Mouse (Mus musculus) CD4-positive, CD25-positive, alpha-beta regulatory T cell, adult 9 weeks (primary cell): Measurements from ENCODE around the gene Depp1. TPM values are rescaled to one million over a fixed set of nuclear protein-coding genes. Genes with fewer than 3 reads are reported as not detected.

Experiments
- polyA plus RNA-seq: library from polyadenylated mRNA; unstranded; fragments of 100-300 nt; shearing (Covaris generic); gene quantifications from one replicate; pipeline ENCODE4 v1.2.1, GENCODE M21; 2017

The Depp1 gene
- not detected for polyA plus RNA-seq

DNA sequence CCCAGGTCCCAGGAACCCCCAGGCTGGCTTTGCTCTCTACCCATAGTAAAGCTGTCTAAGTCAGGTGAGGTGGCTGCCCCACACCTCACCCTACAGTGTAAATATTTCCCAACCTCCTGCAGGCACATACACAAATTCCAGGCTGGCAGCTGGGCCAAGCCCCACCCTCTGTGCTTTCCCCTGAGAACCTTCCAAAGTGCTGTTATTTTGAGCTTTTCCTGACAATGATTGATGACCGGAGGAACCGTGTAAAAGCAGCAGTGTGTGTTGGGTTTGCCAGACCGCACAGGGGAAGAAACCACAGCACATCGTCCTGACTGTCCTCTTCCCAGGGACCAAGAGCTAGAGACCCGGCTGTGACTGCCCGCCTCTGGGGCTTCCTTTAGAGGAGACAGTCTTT is at the start of gene Depp1:
Gene Depp1, plus strand, starts transcription at position 204 of the 400 bp plus-strand sequence.

DNA sequence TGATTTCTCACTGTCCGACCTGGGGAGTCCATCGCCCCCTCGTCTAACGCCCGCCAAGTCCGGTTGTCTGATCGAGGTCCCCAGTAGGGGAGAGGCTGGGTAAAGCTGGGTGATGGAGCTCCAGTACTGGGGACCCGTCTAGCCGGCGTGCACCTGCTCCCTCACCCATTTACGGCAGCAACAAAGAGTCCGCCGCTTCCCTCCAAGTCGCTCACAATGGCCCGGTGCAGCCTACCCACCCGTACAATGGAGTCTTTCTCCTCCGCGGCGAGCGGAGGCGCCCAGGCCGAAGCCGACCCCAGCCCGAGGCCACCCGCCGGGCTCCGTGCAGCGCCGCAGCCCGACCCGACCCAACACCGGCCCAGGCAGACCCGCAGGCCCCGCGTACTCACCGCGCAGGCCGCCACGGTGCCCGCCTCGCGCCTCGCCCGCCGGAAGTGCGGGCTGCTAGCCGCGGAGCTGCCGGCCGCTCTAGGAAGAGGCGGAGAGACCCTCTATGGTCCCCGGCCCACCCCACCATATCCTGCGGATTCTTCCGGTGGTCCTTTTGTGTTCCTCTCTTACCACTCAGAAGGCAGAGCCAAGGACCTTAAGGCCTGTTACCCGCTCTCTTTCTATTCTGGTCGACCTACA is 21.8 kb upstream of the Depp1 start, which contains the start of gene Zfp422:
Gene Zfp422, minus strand, starts transcription at position 461 of the 633 bp plus-strand sequence.

DNA sequence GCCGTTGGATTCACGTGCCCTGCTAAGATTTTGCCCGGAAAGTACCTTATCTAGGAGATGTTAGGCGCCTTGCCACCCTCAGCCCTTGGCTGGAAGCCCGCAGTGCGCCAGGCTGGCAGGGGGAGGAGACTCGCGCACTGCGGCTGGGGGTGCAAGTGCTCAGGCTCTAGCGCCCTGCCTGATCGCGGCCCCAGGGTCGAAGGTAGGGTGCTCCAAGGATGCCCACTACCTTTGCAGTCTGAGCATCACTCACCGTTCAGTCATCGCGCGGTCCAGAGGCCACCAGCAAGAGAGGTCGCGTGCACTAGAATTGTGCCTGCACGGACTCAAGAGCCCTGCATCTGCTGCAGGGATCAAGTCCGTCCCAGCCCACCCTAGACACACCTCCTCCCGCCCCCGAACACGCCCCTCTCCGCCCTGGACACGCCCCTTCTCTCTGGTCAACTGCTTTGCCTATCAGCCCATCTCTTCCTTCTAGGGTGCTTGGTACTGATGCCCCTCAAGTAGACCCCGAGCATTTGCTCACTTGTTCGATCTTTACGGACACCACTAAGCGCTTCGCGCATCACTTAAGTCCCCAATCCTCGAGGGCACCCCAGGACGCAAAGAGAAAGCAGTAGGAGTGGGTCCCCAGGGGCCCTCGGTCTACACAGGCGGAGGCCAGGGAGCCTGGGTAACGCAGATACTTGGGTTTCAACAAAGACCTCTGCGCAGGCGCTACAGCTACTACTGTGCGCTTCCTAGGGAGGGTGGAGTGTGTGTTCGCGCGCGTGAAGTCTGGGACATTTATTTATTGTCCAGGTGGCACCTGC is 23.3 kb downstream of the Depp1 start, which contains the start of gene Rassf4:
Gene Rassf4, minus strand, starts transcription at position 482 of the 812 bp plus-strand sequence.

Other genes with a start within 250 kb of the Depp1 start
- gene Alox5, start 189.4 kb upstream of the Depp1 start, polyA plus RNA-seq, result not detected
- gene Olfr211, start 161.5 kb upstream of the Depp1 start, polyA plus RNA-seq, result not detected
- gene Olfr212, start 144.1 kb upstream of the Depp1 start, polyA plus RNA-seq, result not detected
- not detected for gene Olfr213, start 112.2 kb upstream of the Depp1 start, polyA plus RNA-seq
- gene Gm5580, start 99.5 kb upstream of the Depp1 start, polyA plus RNA-seq, result 0.35 TPM
- not detected for gene Olfr214, start 96.4 kb upstream of the Depp1 start, polyA plus RNA-seq
- gene Olfr215, start 66.4 kb upstream of the Depp1 start, polyA plus RNA-seq, result not detected
- 45.2 TPM for gene Zfp422, start 21.6 kb upstream of the Depp1 start, polyA plus RNA-seq
- 1.8 TPM for gene Rassf4, start 23.3 kb downstream of the Depp1 start, polyA plus RNA-seq
- gene Tmem72, start 66.3 kb downstream of the Depp1 start, polyA plus RNA-seq, result 0.01 TPM